Mouse (Mus musculus) left cerebral cortex, postnatal 10 days (tissue): Measurements from ENCODE around the gene Gm45783. TPM values are rescaled to one million over a fixed set of nuclear protein-coding genes. Genes with fewer than 3 reads are reported as not detected.
"Not testable (repeated sequence)": the region's sequence is repeated elsewhere in the genome, so short reads cannot be mapped to it uniquely, and the experiment has no call there.

ENCODE experiments used
- DNase-seq, 2 experiments: peaks; one replicate each; pipeline ENCODE4 v3.0.0; 2021 to 2022; ENCODE audit warnings: low spot score in 2 of 2, mixed read lengths in 1 of 2; ENCODE audit errors: extremely low spot score in 1 of 2
- intact Hi-C: fragments of 180-260 bp; cut with DNase I; formaldehyde crosslinking; loops from one replicate; pipeline ENCODE4 v1.15.1; 2025
- microRNA-seq: library from miRNA; unstranded; fragments of <30 nt; microRNA quantifications from one replicate; pipeline ENCODE4 v1.2.0, GENCODE M21; 2022
- total RNA-seq, 2 experiments: library from RNA; stranded (reverse); gene quantifications; 2 replicates each; pipeline ENCODE4 v1.2.3; 2021

The Gm45783 gene
- not detected for total RNA-seq

DNA sequence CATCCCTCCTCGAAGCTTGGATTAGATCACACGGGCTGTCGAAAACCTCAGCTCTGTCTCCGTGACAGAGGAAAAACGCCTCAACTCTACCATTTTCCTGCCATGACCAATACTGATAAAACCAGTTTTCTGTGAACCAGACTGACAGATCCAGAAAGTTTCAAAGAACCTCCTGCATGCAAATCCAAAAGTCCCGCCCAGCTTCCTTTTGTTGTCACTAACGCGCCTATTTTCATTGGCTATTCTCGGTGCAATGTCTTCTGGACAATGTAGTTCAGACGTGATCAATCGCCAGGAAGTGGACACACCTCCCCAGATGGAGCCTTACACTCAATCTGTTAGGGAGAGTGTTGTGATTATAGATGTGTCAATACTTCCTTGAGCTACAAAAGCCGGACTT is at the start of gene Gm45783:
Gene Gm45783, minus strand, starts transcription at position 143 of the 400 bp plus-strand sequence.
- intact Hi-C loops, DNase-seq: not testable (repeated sequence)

GRCm38 (mm10) chr7:7399603-7400002 is 25.2 kb upstream of the Gm45783 start, which contains the start of gene Vmn2r31:
TSS of gene Vmn2r31 (minus strand) at chr7:7399703.
- intact Hi-C loops, DNase-seq: not testable (repeated sequence)

GRCm38 (mm10) chr7:7337509-7337908 is 36.9 kb downstream of the Gm45783 start, which contains the start of gene Vmn2r30:
TSS of gene Vmn2r30 (minus strand) at chr7:7337609.
- DNase-seq, intact Hi-C loops: not testable (repeated sequence)

GRCm38 (mm10) chr7:7295595-7295994 is 78.8 kb downstream of the Gm45783 start:
- intact Hi-C loops = no loop called here
- DNase-seq = peak; percentile 34 to 46

Small RNA genes lying within 50 kb of the gene (microRNA-seq; reads per million reads assigned to microRNA genes)
- 11.8 reads per million, percentile 33 among the genes with 10 or more reads in this experiment for gene Mir5620

Other genes starting within 250 kb of the Gm45783 start
- gene Zfp773, start 237.8 kb downstream of the Gm45783 start, total RNA-seq = 1 to 10 TPM; 1.8 to 2.7 TPM
- 1 to 10 TPM; 5.8 to 6.3 TPM for gene Zfp418, start 203.2 kb downstream of the Gm45783 start, total RNA-seq
- gene Zfp772, start 164.6 kb downstream of the Gm45783 start, total RNA-seq = 1 to 10 TPM; 8.7 to 9.2 TPM
- 1 to 10 TPM; 2.0 to 2.2 TPM for gene Vmn2r29, start 127.2 kb downstream of the Gm45783 start, total RNA-seq
- 10 to 100 TPM; 12.3 to 13.5 TPM for gene Gm45844, start 96.3 kb downstream of the Gm45783 start, total RNA-seq
- gene Clcn4, start 73.7 kb downstream of the Gm45783 start, total RNA-seq = 100 to 1,000 TPM; 171 to 174 TPM
- gene Vmn2r30, start 37.0 kb downstream of the Gm45783 start, total RNA-seq = under 1 TPM; 0.10 to 0.15 TPM
- gene Vmn2r31, start 25.1 kb upstream of the Gm45783 start, total RNA-seq = not detected
- not detected for gene Vmn2r32, start 105.4 kb upstream of the Gm45783 start, total RNA-seq
- gene Vmn2r33, start 192.2 kb upstream of the Gm45783 start, total RNA-seq = not detected